Mouse (Mus musculus) cortical plate, adult 2 months (tissue): ENCODE measurements around the gene Qdpr.

Source experiments
- CTCF ChIP-seq: fragments of 200-500 bp; IDR thresholded peaks from 2 replicates; pipeline ENCODE4 v1.5.1; 2011; ENCODE audit warnings: mild to moderate bottlenecking, control low read depth, low read length; ENCODE audit not compliant: insufficient read depth; ENCODE audit errors: extremely low read depth
- POLR2A ChIP-seq: fragments of 200-500 bp; IDR thresholded peaks from 2 replicates; pipeline ENCODE4 v1.6.1; 2011; ENCODE audit warnings: mild to moderate bottlenecking, low read length, control low read depth; ENCODE audit not compliant: insufficient read depth; ENCODE audit errors: extremely low read depth

GRCm38 (mm10) chr5:45472880-45473450 lies 22.9 kb upstream of the Qdpr start:
- no peak for TF ChIP-seq CTCF
- TF ChIP-seq POLR2A, result no peak
